Mouse (Mus musculus) spleen, postnatal 4 days (tissue): ENCODE measurements around the gene Ifrd1.
"Not testable (repeated sequence)": the region's sequence is repeated elsewhere in the genome, so short reads cannot be mapped to it uniquely, and the experiment has no call there.

ENCODE experiments used
- DNase-seq, 2 experiments: peaks; one replicate each; pipeline ENCODE4 v3.0.0; 2022; ENCODE audit warnings: low spot score in 2 of 2

The Ifrd1 gene

GRCm38 (mm10) chr12:40199302-40199701 lies 49.0 kb downstream of the Ifrd1 start, which contains the start of gene Lsmem1:
Gene Lsmem1 (minus strand): TSS chr12:40199490.
- DNase-seq, result no peak

- no peak for DNase-seq
Observed at GRCm38 (mm10) chr12:40198427-40198826, 49.9 kb downstream of the Ifrd1 start.

GRCm38 (mm10) chr12:40198019-40198418 lies 50.3 kb downstream of the Ifrd1 start:
- no peak for DNase-seq

- DNase-seq, result no peak
Observed at GRCm38 (mm10) chr12:40197511-40197910, 50.8 kb downstream of the Ifrd1 start.

- no peak for DNase-seq
Observed at GRCm38 (mm10) chr12:40185474-40185873, 62.8 kb downstream of the Ifrd1 start.

- peak in 1 of 2 experiments; percentile 65 for DNase-seq
Observed at GRCm38 (mm10) chr12:40177089-40177488, 71.2 kb downstream of the Ifrd1 start.

GRCm38 (mm10) chr12:40176158-40176557 lies 72.1 kb downstream of the Ifrd1 start:
- no peak for DNase-seq

GRCm38 (mm10) chr12:40175171-40175570 lies 73.1 kb downstream of the Ifrd1 start:
- DNase-seq, result not testable (repeated sequence)

- no peak for DNase-seq
Observed at GRCm38 (mm10) chr12:40171637-40172036, 76.7 kb downstream of the Ifrd1 start.

GRCm38 (mm10) chr12:40169675-40170074 lies 78.6 kb downstream of the Ifrd1 start:
- DNase-seq, result no peak

GRCm38 (mm10) chr12:40164621-40165020 lies 83.7 kb downstream of the Ifrd1 start:
- DNase-seq, result no peak

- no peak for DNase-seq
Observed at GRCm38 (mm10) chr12:40160777-40161176, 87.5 kb downstream of the Ifrd1 start.

- DNase-seq, result no peak
Observed at GRCm38 (mm10) chr12:40154188-40154587, 94.1 kb downstream of the Ifrd1 start.

- DNase-seq, result no peak
Observed at GRCm38 (mm10) chr12:40152353-40153069, 95.8 kb downstream of the Ifrd1 start.
